Mouse (Mus musculus): ENCODE results near the gene Acadm.

The Acadm gene

GRCm38 (mm10) chr3:153904586-153904985 lies 39.8 kb downstream of the Acadm start:
- DNase-seq (ENCODE audit: extremely low read depth, low read depth): peak; percentile 81

- no peak for DNase-seq (ENCODE audit: extremely low read depth, low read depth)
These were observed 41.8 kb downstream of the Acadm start for GRCm38 (mm10) chr3:153902595-153902994.

GRCm38 (mm10) chr3:153901904-153902303 lies 42.5 kb downstream of the Acadm start:
- DNase-seq (ENCODE audit: extremely low read depth, low read depth): no peak

DNA sequence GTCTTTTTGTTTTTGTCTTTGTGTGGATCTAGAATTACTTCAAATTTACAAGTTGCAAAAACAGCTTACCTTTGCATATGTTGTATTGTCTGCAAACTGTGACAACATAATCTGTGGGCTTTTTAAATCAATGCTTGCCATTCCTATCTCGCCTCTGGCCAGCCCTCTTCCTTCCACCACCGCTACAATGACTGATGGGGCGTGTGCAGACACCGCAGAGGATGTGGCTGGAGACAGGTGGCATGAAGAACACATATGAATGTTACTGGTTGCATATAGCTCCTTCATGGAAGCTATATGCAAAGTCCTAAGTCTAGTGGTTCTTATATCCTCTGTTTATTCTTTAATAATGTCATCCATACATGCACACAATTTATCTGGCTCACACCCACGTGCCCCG lies 47.2 kb downstream of the Acadm start:
- no peak for DNase-seq (ENCODE audit: extremely low read depth, low read depth)

GRCm38 (mm10) chr3:153895454-153895853 lies 49.0 kb downstream of the Acadm start:
- no peak for DNase-seq (ENCODE audit: extremely low read depth, low read depth)

DNA sequence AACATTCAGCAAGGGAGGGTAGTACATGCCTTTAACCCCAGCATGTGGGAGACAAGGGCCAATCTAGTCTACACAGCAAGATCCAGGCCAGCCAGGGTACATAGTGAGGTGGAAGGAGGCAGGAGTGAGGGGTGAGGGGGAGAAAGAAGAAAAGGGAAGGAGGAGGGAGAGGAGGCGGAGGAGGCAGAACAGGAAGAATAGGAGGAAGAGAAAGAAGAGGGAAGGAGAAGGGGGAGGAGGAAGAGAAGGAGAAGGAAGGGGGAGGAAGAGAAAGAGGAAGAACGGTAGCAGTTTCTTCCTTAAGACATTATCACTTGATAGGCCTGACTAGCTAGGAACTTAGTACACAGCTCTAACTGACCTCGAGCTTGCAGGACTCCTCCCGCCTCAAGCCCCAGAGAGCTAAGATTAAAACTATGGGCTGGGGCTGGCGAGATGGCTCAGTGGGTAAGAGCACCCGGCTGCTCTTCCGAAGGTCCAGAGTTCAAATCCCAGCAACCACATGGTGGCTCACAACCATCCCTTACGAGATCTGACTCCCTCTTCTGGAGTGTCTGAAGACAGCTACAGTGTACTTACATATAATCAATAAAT lies 55.1 kb downstream of the Acadm start:
- peak; percentile 32 for DNase-seq (ENCODE audit: extremely low read depth, low read depth)

- no peak for DNase-seq (ENCODE audit: extremely low read depth, low read depth)
These were observed 56.3 kb downstream of the Acadm start for GRCm38 (mm10) chr3:153888141-153888540.

GRCm38 (mm10) chr3:153886296-153886695 lies 58.1 kb downstream of the Acadm start:
- DNase-seq (ENCODE audit: extremely low read depth, low read depth): peak; percentile 23

Measured in MEL-GATA-1-ER (cell line).